In the genomic region with DNA sequence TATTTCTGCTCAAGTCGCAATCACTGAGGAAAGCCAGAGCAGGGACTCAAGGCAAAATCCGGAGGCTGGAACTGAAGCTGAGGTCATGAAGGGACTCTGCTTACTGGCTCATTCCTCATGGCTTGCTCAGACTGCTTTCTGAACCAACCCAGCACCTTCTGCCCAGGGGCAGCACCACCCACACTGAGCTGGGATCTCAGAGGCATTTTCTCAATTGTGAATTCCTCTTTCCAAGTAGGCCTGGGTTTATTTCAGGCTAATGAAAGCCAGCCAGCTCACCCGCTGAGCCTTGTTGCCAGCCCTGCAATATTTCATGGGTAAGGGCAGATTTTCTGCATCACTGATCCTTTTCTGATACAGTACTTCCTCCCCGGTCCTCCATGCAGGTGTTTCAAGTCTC, we compare ENCODE assay signal across 20 mouse cellular contexts. TPM values are rescaled to one million over a fixed set of nuclear protein-coding genes. Genes with fewer than 3 reads are reported as not detected.
DNase-seq lines count a peak whose midpoint lies in the region; TF ChIP-seq lines count a peak whose summit lies in the region.
"Had no signal": no experiment of that assay in that cellular context is flagged by ENCODE, and none has a peak within 500 bp of the region (broad histone marks: within the 10 kb centered on the region; RNA-seq: fewer than 3 reads in every experiment).

No protein-coding gene starts in this region.

- WGBS in heart, adult 2 months, result 62% methylated on average over 4 of the region's 4 CpGs

- DNase-seq in heart, adult 2 months, result no peak
- DNase-seq in heart, adult 8-10 months (ENCODE audit: low spot score), result no peak
- DNase-seq in kidney, postnatal 36 days, result peak; percentile 44 to 56
- DNase-seq in kidney, postnatal 10 days, result no peak
- peak; percentile 50 for DNase-seq in brain, adult 2 months (ENCODE audit: low read depth, low spot score)
- DNase-seq in urinary bladder, postnatal 4 days (ENCODE audit: low spot score in 2 of 2), result no peak
- DNase-seq in spleen, postnatal 14 days (ENCODE audit: low spot score in 2 of 2), result no peak
- DNase-seq: cerebellum, adult 9-11 months; gastrocnemius, postnatal 36 days; heart, postnatal 4 days; lung, adult 18-20 months; right cerebral cortex, postnatal 25 days; thymus, adult 2 months had no signal

- no peaks in the 10 kb centered on the region for H3K4me1 ChIP-seq in heart, adult 2 months (ENCODE audit: control insufficient read depth, insufficient read depth, low read length)
- H3K4me1 ChIP-seq: embryonic facial prominence, embryonic 12.5 days; forebrain, embryonic 15.5 days; heart, embryonic 13.5 days; limb, embryonic 12.5 days; megakaryocyte, embryonic 14.5 days had no signal

- TF ChIP-seq EP300 in heart, adult 2 months (IDR thresholded peaks at IDR 0.05; ENCODE audit: insufficient read depth, low read depth, low read length), result no peak

- TF ChIP-seq CTCF in heart, adult 2 months (IDR thresholded peaks at IDR 0.05), result no peak

- H3K9ac ChIP-seq in heart, adult 2 months (ENCODE audit: low read depth, low read length), result no peak overlapping the region
- H3K9ac ChIP-seq: embryonic facial prominence, embryonic 12.5 days; forebrain, embryonic 15.5 days; heart, embryonic 13.5 days; hindbrain, embryonic 15.5 days; limb, embryonic 12.5 days had no signal

- peak overlapping the region; percentile 50 for H3K27ac ChIP-seq in heart, adult 2 months
- H3K27ac ChIP-seq: embryonic facial prominence, embryonic 12.5 days; forebrain, embryonic 15.5 days; heart, embryonic 13.5 days; hindbrain, embryonic 15.5 days; limb, embryonic 12.5 days had no signal

- intact Hi-C loops in heart, adult 2 months (cut with DNase I), result no loop called here

- H3K27me3 ChIP-seq in heart, adult 2 months (ENCODE audit: control insufficient read depth, insufficient read depth, low read length), result no peaks in the 10 kb centered on the region
- H3K27me3 ChIP-seq: embryonic facial prominence, embryonic 12.5 days; forebrain, embryonic 15.5 days; heart, embryonic 13.5 days; hindbrain, embryonic 15.5 days; limb, embryonic 12.5 days had no signal

- no peaks in the 10 kb centered on the region for H3K79me2 ChIP-seq in heart, adult 2 months (replicated peaks; ENCODE audit: control insufficient read depth, insufficient read depth, low read length)

- no peak overlapping the region for H3K4me3 ChIP-seq in heart, adult 2 months
- H3K4me3 ChIP-seq: embryonic facial prominence, embryonic 12.5 days; erythroblast, embryonic 14.5 days; forebrain, embryonic 15.5 days; heart, embryonic 13.5 days; hindbrain, embryonic 15.5 days; limb, embryonic 12.5 days; megakaryocyte, embryonic 14.5 days had no signal

- no peaks in the 10 kb centered on the region for H3K36me3 ChIP-seq in heart, adult 2 months (ENCODE audit: control insufficient read depth, insufficient read depth, low read length)
- H3K36me3 ChIP-seq: embryonic facial prominence, embryonic 12.5 days; forebrain, embryonic 15.5 days; heart, embryonic 13.5 days; hindbrain, embryonic 15.5 days; limb, embryonic 12.5 days had no signal

- no peak for TF ChIP-seq POLR2A in heart, adult 2 months (IDR thresholded peaks at IDR 0.05; ENCODE audit: insufficient read depth, low read depth, low read length)

RNA-seq across cellular contexts. Expression of a gene that starts 12.0 kb away (rescaled TPM):
- total RNA-seq in heart, adult 2 months (2021), result 10 to 100 TPM; 38.5 to 42.5 TPM
- polyA plus RNA-seq in heart, adult 2 months (2012; rRNA removed), result 21.3 and 26.7 TPM in 2 replicates
- 10 to 100 TPM; 37.0 to 50.2 (median 46.8) TPM for total RNA-seq in heart, adult 8-10 months (2022)

RNA-seq across cellular contexts. Expression of a gene that starts 59.7 kb away (rescaled TPM):
- total RNA-seq in heart, adult 2 months (2021), result 10 to 100 TPM; 31.9 to 39.9 TPM
- 3.4 and 8.0 TPM in 2 replicates for polyA plus RNA-seq in heart, adult 2 months (2012; rRNA removed)
- 10 to 100 TPM; 28.9 to 36.9 (median 35.8) TPM for total RNA-seq in heart, adult 8-10 months (2022)

Comparison
In these comparisons a context has a peak if more than half of its experiments do, and no peak if none do; other contexts are left out.
1. DNase-seq: peak in kidney, postnatal 36 days (2 of 2) and brain, adult 2 months (single experiment); none in heart, adult 2 months (0 of 2), heart, adult 8-10 months (single experiment), kidney, postnatal 10 days (single experiment), urinary bladder, postnatal 4 days (0 of 2) and spleen, postnatal 14 days (0 of 2).